Mouse (Mus musculus): Measurements from ENCODE around the gene Lhx6.

- TF ChIP-seq CTCF (IDR thresholded peaks at IDR 0.05; ENCODE audit: low read depth) (no peak), EP300 (IDR thresholded peaks at IDR 0.05; ENCODE audit: low read depth) (no peak)
Measured at GRCm38 (mm10) chr2:36085041-36085440, 20.2 kb downstream of the Lhx6 start.

Data from liver, embryonic 14.5 days (tissue).